Mouse (Mus musculus): Measurements from ENCODE around the gene Fxn. TPM values are rescaled to one million over a fixed set of nuclear protein-coding genes. Genes with fewer than 3 reads are reported as not detected.

Gene Fxn
- polyA plus RNA-seq, 1 experiment from 2014 or later: 56.7 TPM

Other genes with a start within 250 kb of the Fxn start
- 0.35 and 0.47 TPM in 2 replicates for gene Fam189a2, start 249.6 kb downstream of the Fxn start, polyA plus RNA-seq (2015; fragmentation: Nextera tagmentation; extraction: Ambion mirVana)
- gene Tjp2, start 55.6 kb downstream of the Fxn start, polyA plus RNA-seq (2015; fragmentation: Nextera tagmentation; extraction: Ambion mirVana): 14.3 and 14.7 TPM in 2 replicates
- 49.0 and 50.8 TPM in 2 replicates for gene Fam122a, start 196.8 kb upstream of the Fxn start, polyA plus RNA-seq (2015; fragmentation: Nextera tagmentation; extraction: Ambion mirVana)

All from forebrain, embryonic 13.5 days (tissue).